Mouse (Mus musculus) midbrain, embryonic 11.5 days (tissue): Measurements from ENCODE around the gene Olfr728. TPM values are rescaled to one million over a fixed set of nuclear protein-coding genes. Genes with fewer than 3 reads are reported as not detected.

Experiments
- ATAC-seq: fragments of 200-750 bp; cut with Nextera tagmentation; 2 replicates; pipeline ENCODE4 v1.8.0; 2017; ENCODE audit warnings: moderate TSS enrichment, moderate library complexity; ENCODE audit not compliant: low FRiP score
- DNase-seq: peaks from one replicate; pipeline ENCODE4 v3.0.0; 2015; ENCODE audit warnings: low spot score; ENCODE audit errors: missing footprints
- H3K27ac ChIP-seq: fragments of 300-500 bp; sonication (generic); 2 replicates; pipeline ENCODE4 v1.5.1; 2014; ENCODE audit warnings: low read depth, low read length
- H3K27me3 ChIP-seq: fragments of 300-500 bp; sonication (generic); 2 replicates; pipeline ENCODE4 v1.6.1; 2014; ENCODE audit warnings: mild to moderate bottlenecking, low read length, moderate library complexity, mixed read lengths; ENCODE audit not compliant: control insufficient read depth, insufficient read depth
- H3K36me3 ChIP-seq: fragments of 300-500 bp; sonication (generic); 2 replicates; pipeline ENCODE4 v1.6.1; 2014; ENCODE audit warnings: mild to moderate bottlenecking, low read length, moderate library complexity, mixed read lengths; ENCODE audit not compliant: control insufficient read depth, insufficient read depth
- H3K4me1 ChIP-seq: fragments of 300-500 bp; sonication (generic); 2 replicates; pipeline ENCODE4 v1.6.1; 2014; ENCODE audit warnings: low read length; ENCODE audit not compliant: control insufficient read depth, insufficient read depth
- H3K4me2 ChIP-seq: fragments of 300-500 bp; sonication (generic); 2 replicates; pipeline ENCODE4 v1.6.1; 2014; ENCODE audit warnings: mild to moderate bottlenecking, moderate library complexity
- H3K4me3 ChIP-seq: fragments of 300-500 bp; sonication (generic); 2 replicates; pipeline ENCODE4 v1.5.1; 2014; ENCODE audit warnings: low read depth, low read length
- H3K9ac ChIP-seq: fragments of 300-500 bp; sonication (generic); 2 replicates; pipeline ENCODE4 v1.6.1; 2014; ENCODE audit warnings: low read length
- H3K9me3 ChIP-seq: fragments of 300-500 bp; sonication (generic); 2 replicates; pipeline ENCODE4 v1.6.1; 2016; ENCODE audit warnings: low read length; ENCODE audit not compliant: control insufficient read depth
- WGBS: fragments of 180-500 bp; shearing (Covaris S2); extraction: QIAGEN DNeasy Blood & Tissue Kit; methylation state at CpG from one replicate; pipeline ENCODE4 v1.1.7; 2014; 5-methylcytosine and 5-hydroxymethylcytosine counted together
- polyA plus RNA-seq: library from polyadenylated mRNA; unstranded; fragments of >200 nt; fragmentation: Nextera tagmentation; extraction: Ambion mirVana; gene quantifications from 2 replicates; pipeline ENCODE4 v1.2.1, GENCODE M21; 2014

Olfr728 gene
- not detected in 2 replicates for polyA plus RNA-seq

GRCm38 (mm10) chr14:50142580-50142979, at the start of gene Olfr728:
Gene Olfr728, minus strand, starts transcription at chr14:50142680.
- H3K9me3 ChIP-seq: no peaks in the 10 kb centered on the region
- ATAC-seq (no peak), DNase-seq (no peak)
- H3K4me3 ChIP-seq: no peak within 1 kb of the TSS
- WGBS: 95% methylated on average over 5 of the region's 5 CpGs
- no peaks in the 10 kb centered on the region for H3K27me3 ChIP-seq
- no peak within 1 kb of the TSS for H3K4me2 ChIP-seq
- H3K9ac ChIP-seq: no peak within 1 kb of the TSS
- no peaks in the 10 kb centered on the region for H3K36me3 ChIP-seq
- H3K4me1 ChIP-seq: no peaks in the 10 kb centered on the region
- H3K27ac ChIP-seq: no peak within 1 kb of the TSS

GRCm38 (mm10) chr14:50188098-50188497, 45.6 kb upstream of the Olfr728 start, which contains the start of gene Olfr730:
Gene Olfr730, minus strand, starts transcription at chr14:50188198.
- Histone ChIP-seq H3K4me2 (no peak within 1 kb of the TSS), H3K36me3 (no peaks in the 10 kb centered on the region), H3K4me1 (no peaks in the 10 kb centered on the region), H3K27me3 (no peaks in the 10 kb centered on the region), H3K4me3 (no peak within 1 kb of the TSS), H3K27ac (no peak within 1 kb of the TSS), H3K9ac (no peak within 1 kb of the TSS), H3K9me3 (no peaks in the 10 kb centered on the region)
- 60% methylated on average over 1 of the region's 1 CpGs for WGBS
- DNase-seq (no peak), ATAC-seq (no peak)

- Histone ChIP-seq H3K36me3 (no peaks in the 10 kb centered on the region), H3K27me3 (no peaks in the 10 kb centered on the region), H3K27ac (no peak within 1 kb of the TSS), H3K4me3 (no peak within 1 kb of the TSS), H3K4me1 (no peaks in the 10 kb centered on the region), H3K9ac (no peak within 1 kb of the TSS), H3K4me2 (no peak within 1 kb of the TSS), H3K9me3 (no peaks in the 10 kb centered on the region)
- ATAC-seq (no peak), DNase-seq (no peak)
These were observed 10.3 kb upstream of the Olfr728 start, which contains the start of gene Olfr729 for GRCm38 (mm10) chr14:50152810-50153209. Gene Olfr729, minus strand, starts transcription at chr14:50152910.

GRCm38 (mm10) chr14:50122886-50123285, 19.6 kb downstream of the Olfr728 start, which contains the start of gene Olfr727:
Gene Olfr727, plus strand, starts transcription at chr14:50123186.
- WGBS: 85% methylated on average over 1 of the region's 1 CpGs
- Histone ChIP-seq H3K27me3 (no peaks in the 10 kb centered on the region), H3K4me3 (no peak within 1 kb of the TSS), H3K36me3 (no peaks in the 10 kb centered on the region), H3K4me1 (no peaks in the 10 kb centered on the region), H3K9ac (no peak within 1 kb of the TSS), H3K9me3 (no peaks in the 10 kb centered on the region), H3K4me2 (no peak within 1 kb of the TSS), H3K27ac (no peak within 1 kb of the TSS)
- no peak for ATAC-seq
- DNase-seq: no peak

- WGBS: 68% methylated on average over 1 of the region's 1 CpGs
- ATAC-seq: no peak
- H3K4me2 ChIP-seq: no peak within 1 kb of the TSS
- no peaks in the 10 kb centered on the region for H3K4me1 ChIP-seq
- no peak for DNase-seq
- no peaks in the 10 kb centered on the region for H3K27me3 ChIP-seq
- H3K36me3 ChIP-seq: no peaks in the 10 kb centered on the region
- no peak within 1 kb of the TSS for H3K4me3 ChIP-seq
- H3K9ac ChIP-seq: no peak within 1 kb of the TSS
- no peaks in the 10 kb centered on the region for H3K9me3 ChIP-seq
- H3K27ac ChIP-seq: no peak within 1 kb of the TSS
These were observed 51.6 kb downstream of the Olfr728 start, which contains the start of gene Olfr726 for GRCm38 (mm10) chr14:50090853-50091252. Gene Olfr726, minus strand, starts transcription at chr14:50090953.

Other genes starting within 250 kb of the Olfr728 start
- not detected in 2 replicates for gene Olfr722, start 240.7 kb downstream of the Olfr728 start, polyA plus RNA-seq
- gene Olfr723, start 210.9 kb downstream of the Olfr728 start, polyA plus RNA-seq: not detected in 2 replicates
- gene Olfr724, start 179.4 kb downstream of the Olfr728 start, polyA plus RNA-seq: not detected in 2 replicates
- not detected in 2 replicates for gene Olfr725, start 102.3 kb downstream of the Olfr728 start, polyA plus RNA-seq
- not detected in 2 replicates for gene Olfr726, start 51.7 kb downstream of the Olfr728 start, polyA plus RNA-seq
- not detected in 2 replicates for gene Olfr727, start 19.5 kb downstream of the Olfr728 start, polyA plus RNA-seq
- not detected in 2 replicates for gene Olfr729, start 10.2 kb upstream of the Olfr728 start, polyA plus RNA-seq
- gene Olfr730, start 45.5 kb upstream of the Olfr728 start, polyA plus RNA-seq: not detected in 2 replicates
- not detected in 2 replicates for gene Olfr731, start 99.2 kb upstream of the Olfr728 start, polyA plus RNA-seq
- gene Olfr732, start 141.5 kb upstream of the Olfr728 start, polyA plus RNA-seq: not detected in 2 replicates
- not detected in 2 replicates for gene Olfr733, start 158.8 kb upstream of the Olfr728 start, polyA plus RNA-seq
- gene Olfr734, start 184.1 kb upstream of the Olfr728 start, polyA plus RNA-seq: not detected in 2 replicates
- not detected in 2 replicates for gene Olfr735, start 206.2 kb upstream of the Olfr728 start, polyA plus RNA-seq
- gene Tlr11, start 215.2 kb upstream of the Olfr728 start, polyA plus RNA-seq: not detected in 2 replicates
- not detected in 2 replicates for gene Olfr736, start 238.5 kb upstream of the Olfr728 start, polyA plus RNA-seq